Mouse (Mus musculus) small intestine, adult 2 months (tissue): ENCODE results near the gene Wrnip1. TPM values are rescaled to one million over a fixed set of nuclear protein-coding genes. Genes with fewer than 3 reads are reported as not detected.

Experiments
- H3K27ac ChIP-seq: fragments of 200-500 bp; 2 replicates; pipeline ENCODE4 v1.5.1; 2012; ENCODE audit warnings: low read depth, low read length, control low read depth, inconsistent platforms; ENCODE audit not compliant: insufficient read depth
- H3K27me3 ChIP-seq: fragments of 200-500 bp; 2 replicates; pipeline ENCODE4 v1.6.1; 2012; ENCODE audit warnings: mild to moderate bottlenecking, moderate library complexity, low read length, inconsistent platforms; ENCODE audit not compliant: control insufficient read depth, insufficient read depth
- H3K36me3 ChIP-seq: fragments of 200-500 bp; 2 replicates; pipeline ENCODE4 v1.6.1; 2012; ENCODE audit warnings: mild to moderate bottlenecking, low read length, control low read depth, inconsistent platforms; ENCODE audit not compliant: control insufficient read depth, insufficient read depth
- H3K4me1 ChIP-seq: fragments of 200-500 bp; 2 replicates; pipeline ENCODE4 v1.6.1; 2012; ENCODE audit warnings: low read length, inconsistent platforms, mixed read lengths; ENCODE audit not compliant: control insufficient read depth, insufficient read depth, insufficient read length
- H3K4me3 ChIP-seq: fragments of 200-500 bp; 2 replicates; pipeline ENCODE4 v1.5.1; 2012; ENCODE audit warnings: low read depth, mild to moderate bottlenecking, control low read depth, inconsistent platforms, low read length, moderate library complexity
- CTCF ChIP-seq: fragments of 200-500 bp; IDR thresholded peaks from 2 replicates; pipeline ENCODE4 v1.5.1; 2012; ENCODE audit warnings: low read depth, mild to moderate bottlenecking, control low read depth, inconsistent platforms, low read length, moderate library complexity, mixed read lengths; ENCODE audit not compliant: insufficient replicate concordance, insufficient read length; ENCODE audit errors: extremely low read depth
- POLR2A ChIP-seq: fragments of 200-500 bp; IDR thresholded peaks from 2 replicates; pipeline ENCODE4 v1.6.1; 2012; ENCODE audit warnings: low read depth, mild to moderate bottlenecking, control low read depth, inconsistent platforms, low read length, moderate library complexity
- WGBS: fragments of 180-500 bp; shearing (Covaris S2); methylation state at CpG from one replicate; pipeline ENCODE4 v1.1.7; 2018; 5-methylcytosine and 5-hydroxymethylcytosine counted together
- polyA plus RNA-seq: library from polyadenylated mRNA; depleted of rRNA; stranded (reverse); fragments of >200 nt; gene quantifications from 2 replicates; pipeline ENCODE4 v1.2.3, GENCODE M21; 2012; rRNA removed

Gene Wrnip1
- 27.9 and 41.3 TPM in 2 replicates for polyA plus RNA-seq

- H3K4me3 ChIP-seq = peak within 1 kb of the TSS; percentile 81
- H3K27ac ChIP-seq = peak within 1 kb of the TSS; percentile 75
- peaks cover 4% of the 10 kb centered on the region; the same call in 1 of the 2 replicates for H3K4me1 ChIP-seq
- no peaks in the 10 kb centered on the region for H3K27me3 ChIP-seq
- H3K36me3 ChIP-seq = peaks cover 2% of the 10 kb centered on the region; the same call in 1 of the 2 replicates
- under 1% methylated on average over 51 of the region's 51 CpGs for WGBS
- TF ChIP-seq CTCF (no peak), POLR2A (peak; percentile 43; the same call in 1 of the 2 replicates)
These were observed at the start of gene Wrnip1 for GRCm38 (mm10) chr13:32801693-32802221. TSS of gene Wrnip1 (plus strand) at chr13:32802038.

- H3K4me3 ChIP-seq = no peak overlapping the region
- TF ChIP-seq CTCF (no peak), POLR2A (no peak)
- no peaks in the 10 kb centered on the region for H3K27me3 ChIP-seq
- no peaks in the 10 kb centered on the region for H3K4me1 ChIP-seq
- no peaks in the 10 kb centered on the region for H3K36me3 ChIP-seq
- no peak overlapping the region for H3K27ac ChIP-seq
- 39% methylated on average over 4 of the region's 4 CpGs for WGBS
These were observed 49.7 kb upstream of the Wrnip1 start for GRCm38 (mm10) chr13:32752066-32752657.

GRCm38 (mm10) chr13:32759036-32759435, 42.8 kb upstream of the Wrnip1 start:
- no peak for TF ChIP-seq CTCF
- no peak for TF ChIP-seq POLR2A

GRCm38 (mm10) chr13:32760795-32761194, 41.0 kb upstream of the Wrnip1 start:
- Histone ChIP-seq H3K4me3 (no peak overlapping the region), H3K4me1 (no peaks in the 10 kb centered on the region), H3K36me3 (no peaks in the 10 kb centered on the region), H3K27me3 (no peaks in the 10 kb centered on the region), H3K27ac (no peak overlapping the region)
- no peak for TF ChIP-seq CTCF
- TF ChIP-seq POLR2A = no peak
- 78% methylated on average over 2 of the region's 2 CpGs for WGBS

More at GRCm38 (mm10) chr13:32759036-32759435, 42.8 kb upstream of the Wrnip1 start:
- H3K27ac ChIP-seq = no peak overlapping the region
- H3K4me3 ChIP-seq = no peak overlapping the region
- H3K27me3 ChIP-seq = no peaks in the 10 kb centered on the region
- H3K36me3 ChIP-seq = no peaks in the 10 kb centered on the region
- WGBS = 54% methylated on average over 4 of the region's 4 CpGs
- H3K4me1 ChIP-seq = no peaks in the 10 kb centered on the region

GRCm38 (mm10) chr13:32763141-32763540, 38.7 kb upstream of the Wrnip1 start:
- 85% methylated on average over 3 of the region's 3 CpGs for WGBS
- Histone ChIP-seq H3K4me1 (no peaks in the 10 kb centered on the region), H3K27me3 (no peaks in the 10 kb centered on the region), H3K27ac (no peak overlapping the region), H3K4me3 (no peak overlapping the region), H3K36me3 (no peaks in the 10 kb centered on the region)
- TF ChIP-seq POLR2A (no peak), CTCF (no peak)

GRCm38 (mm10) chr13:32764448-32764847, 37.4 kb upstream of the Wrnip1 start:
- no peak overlapping the region for H3K27ac ChIP-seq
- TF ChIP-seq POLR2A = no peak
- TF ChIP-seq CTCF = no peak
- H3K36me3 ChIP-seq = no peaks in the 10 kb centered on the region
- whole genome bisulfite sequencing = 46% methylated on average over 7 of the region's 7 CpGs
- no peak overlapping the region for H3K4me3 ChIP-seq
- no peaks in the 10 kb centered on the region for H3K27me3 ChIP-seq
- no peaks in the 10 kb centered on the region for H3K4me1 ChIP-seq

GRCm38 (mm10) chr13:32768104-32768503, 33.7 kb upstream of the Wrnip1 start:
- Histone ChIP-seq H3K4me1 (no peaks in the 10 kb centered on the region), H3K27ac (no peak overlapping the region), H3K27me3 (no peaks in the 10 kb centered on the region), H3K4me3 (no peak overlapping the region), H3K36me3 (no peaks in the 10 kb centered on the region)
- TF ChIP-seq CTCF = no peak; the same call in 1 of the 2 replicates
- no peak for TF ChIP-seq POLR2A
- WGBS = 9% methylated on average over 4 of the region's 4 CpGs
